Mouse (Mus musculus): ENCODE data around the gene Dlk1. TPM values are rescaled to one million over a fixed set of nuclear protein-coding genes. Genes with fewer than 3 reads are reported as not detected.

Gene Dlk1
- polyA plus RNA-seq, 1 experiment from 2014 or later: 77.7 TPM

Other genes with a start within 250 kb of the Dlk1 start
- 1.5 and 1.7 TPM in 2 replicates for gene Rtl1, start 147.5 kb downstream of the Dlk1 start, polyA plus RNA-seq (2015; fragmentation: Nextera tagmentation; extraction: Ambion mirVana)